Mouse (Mus musculus): ENCODE results near the gene Plxna2. TPM values are rescaled to one million over a fixed set of nuclear protein-coding genes. Genes with fewer than 3 reads are reported as not detected.

The Plxna2 gene
- total and polyA plus RNA-seq, 2 experiments, result 6.7 to 8.6 TPM

DNA sequence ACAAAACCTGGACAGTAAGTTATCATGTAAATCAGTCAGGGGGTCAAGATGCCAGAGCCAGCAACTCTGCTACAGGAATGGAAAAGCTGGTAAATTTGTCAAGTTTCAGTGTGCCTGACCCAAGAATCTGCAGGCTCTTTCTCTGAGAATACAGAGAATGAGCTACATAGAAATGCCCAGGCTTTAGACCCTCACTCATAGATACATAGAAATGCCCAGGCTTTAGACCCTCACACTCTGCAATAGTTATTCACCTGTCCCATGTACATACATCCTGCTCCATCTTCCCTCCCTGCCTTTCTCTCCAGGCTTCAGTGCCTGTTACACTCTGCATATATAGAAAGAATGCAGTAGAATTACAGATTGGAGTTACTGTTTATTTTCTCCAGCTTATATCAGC is 129.2 kb downstream of the Plxna2 start:
- H3K9ac ChIP-seq (ENCODE audit: low read depth, low read length), result no peak overlapping the region
- no peaks in the 10 kb centered on the region for H3K27me3 ChIP-seq (ENCODE audit: control insufficient read depth, insufficient read depth, low read length)
- H3K4me3 ChIP-seq (ENCODE audit: insufficient read depth, low read depth, low read length), result no peak overlapping the region
- peaks cover 4% of the 10 kb centered on the region; the same call in 1 of the 2 replicates for H3K36me3 ChIP-seq (ENCODE audit: control insufficient read depth, insufficient read depth, low read length)
- DNase-seq (ENCODE audit: extremely low read depth, low read depth, low spot score), result no peak
- no peak for TF ChIP-seq CTCF (IDR thresholded peaks at IDR 0.05; ENCODE audit: low read depth, low read length)
- no peak for TF ChIP-seq POLR2A (IDR thresholded peaks at IDR 0.05; ENCODE audit: extremely low read depth, insufficient read depth, low read length)
- no peaks in the 10 kb centered on the region for H3K4me1 ChIP-seq (ENCODE audit: control insufficient read depth, insufficient read depth, low read length)
- H3K79me2 ChIP-seq (ENCODE audit: control insufficient read depth, insufficient read depth, low read length), result no peaks in the 10 kb centered on the region
- H3K27ac ChIP-seq (replicated peaks; ENCODE audit: insufficient read depth, low read depth, low read length), result no peak overlapping the region

DNA sequence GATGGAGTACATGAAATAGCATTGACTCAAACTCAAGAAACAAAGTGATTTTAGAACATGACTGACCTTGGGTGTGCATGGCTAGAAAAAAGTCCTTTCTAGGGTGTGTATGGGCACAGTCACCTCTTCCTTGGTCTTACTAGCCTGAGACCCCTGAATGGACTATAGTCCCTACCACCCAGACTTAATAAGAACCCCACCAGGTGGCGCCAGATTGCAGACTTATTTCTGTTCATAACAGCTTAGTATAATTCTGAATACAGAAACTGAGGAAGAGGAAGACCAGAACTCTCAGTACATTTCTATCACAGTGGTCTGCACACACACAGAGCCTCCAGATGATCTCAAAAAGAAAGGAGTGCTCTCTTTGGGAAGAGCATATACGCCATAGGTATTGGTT is 135.2 kb downstream of the Plxna2 start:
- Histone ChIP-seq H3K27me3 (ENCODE audit: control insufficient read depth, insufficient read depth, low read length) (no peaks in the 10 kb centered on the region), H3K27ac (replicated peaks; ENCODE audit: insufficient read depth, low read depth, low read length) (no peak overlapping the region), H3K9ac (ENCODE audit: low read depth, low read length) (no peak overlapping the region), H3K36me3 (ENCODE audit: control insufficient read depth, insufficient read depth, low read length) (peaks cover 25% of the 10 kb centered on the region), H3K79me2 (ENCODE audit: control insufficient read depth, insufficient read depth, low read length) (no peaks in the 10 kb centered on the region), H3K4me3 (ENCODE audit: insufficient read depth, low read depth, low read length) (no peak overlapping the region), H3K4me1 (ENCODE audit: control insufficient read depth, insufficient read depth, low read length) (no peaks in the 10 kb centered on the region)
- WGBS, result 75% methylated on average over 2 of the region's 2 CpGs
- DNase-seq (ENCODE audit: extremely low read depth, low read depth, low spot score), result no peak
- TF ChIP-seq CTCF (IDR thresholded peaks at IDR 0.05; ENCODE audit: low read depth, low read length) (0 out of 2 replicates have a peak, but pooled peaks have one; percentile 4), POLR2A (IDR thresholded peaks at IDR 0.05; ENCODE audit: extremely low read depth, insufficient read depth, low read length) (no peak)

DNA sequence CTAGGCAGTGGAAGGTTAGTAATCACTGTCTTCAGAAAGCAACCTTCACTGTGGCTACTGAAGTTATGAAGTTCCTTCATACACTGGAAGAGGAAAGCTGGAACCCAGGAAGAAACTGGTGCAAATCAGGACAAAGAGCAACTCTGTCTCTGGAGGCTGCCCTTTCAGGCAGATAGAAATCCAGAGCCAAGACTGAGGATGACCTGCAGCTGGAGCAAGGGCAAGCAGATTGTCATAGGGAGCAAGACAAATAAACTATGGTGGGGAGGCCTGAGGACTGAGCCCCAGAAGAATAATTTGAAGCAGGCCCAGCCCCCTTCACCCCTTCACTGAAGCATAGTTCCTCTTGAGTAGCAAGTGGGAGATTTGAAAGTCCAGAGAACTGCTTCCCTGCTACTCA is 138.0 kb downstream of the Plxna2 start:
- Histone ChIP-seq H3K4me3 (ENCODE audit: insufficient read depth, low read depth, low read length) (no peak overlapping the region), H3K79me2 (ENCODE audit: control insufficient read depth, insufficient read depth, low read length) (no peaks in the 10 kb centered on the region), H3K36me3 (ENCODE audit: control insufficient read depth, insufficient read depth, low read length) (peaks cover 29% of the 10 kb centered on the region), H3K4me1 (ENCODE audit: control insufficient read depth, insufficient read depth, low read length) (no peaks in the 10 kb centered on the region), H3K27ac (replicated peaks; ENCODE audit: insufficient read depth, low read depth, low read length) (no peak overlapping the region), H3K9ac (ENCODE audit: low read depth, low read length) (no peak overlapping the region), H3K27me3 (ENCODE audit: control insufficient read depth, insufficient read depth, low read length) (no peaks in the 10 kb centered on the region)
- no peak for DNase-seq (ENCODE audit: extremely low read depth, low read depth, low spot score)
- TF ChIP-seq CTCF (IDR thresholded peaks at IDR 0.05; ENCODE audit: low read depth, low read length), result no peak
- TF ChIP-seq POLR2A (IDR thresholded peaks at IDR 0.05; ENCODE audit: extremely low read depth, insufficient read depth, low read length), result no peak

DNA sequence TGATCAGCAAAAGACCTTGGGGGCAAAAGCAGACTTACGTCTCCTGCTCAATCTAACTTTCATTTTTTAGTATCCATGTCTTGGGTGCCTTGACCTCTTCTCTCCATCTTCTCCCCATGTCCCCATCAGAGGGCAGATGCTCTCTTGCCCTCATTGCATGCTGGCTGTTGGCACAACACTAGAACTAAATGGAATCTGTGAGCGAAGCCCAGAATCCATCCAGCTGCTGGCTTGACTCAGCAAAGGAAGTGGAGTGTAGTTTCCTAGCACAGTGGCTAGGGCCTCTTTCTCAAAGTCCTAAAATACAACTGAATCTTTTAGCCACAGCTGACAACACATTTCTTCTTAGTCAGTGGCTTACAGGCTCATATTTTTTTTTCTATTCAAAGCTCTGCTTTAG is 138.4 kb downstream of the Plxna2 start:
- Histone ChIP-seq H3K36me3 (ENCODE audit: control insufficient read depth, insufficient read depth, low read length) (peaks cover 27% of the 10 kb centered on the region), H3K4me3 (ENCODE audit: insufficient read depth, low read depth, low read length) (no peak overlapping the region), H3K27ac (replicated peaks; ENCODE audit: insufficient read depth, low read depth, low read length) (no peak overlapping the region), H3K4me1 (ENCODE audit: control insufficient read depth, insufficient read depth, low read length) (no peaks in the 10 kb centered on the region), H3K79me2 (ENCODE audit: control insufficient read depth, insufficient read depth, low read length) (no peaks in the 10 kb centered on the region), H3K27me3 (ENCODE audit: control insufficient read depth, insufficient read depth, low read length) (no peaks in the 10 kb centered on the region), H3K9ac (ENCODE audit: low read depth, low read length) (no peak overlapping the region)
- no peak for DNase-seq (ENCODE audit: extremely low read depth, low read depth, low spot score)
- 88% methylated on average over 2 of the region's 2 CpGs for WGBS
- TF ChIP-seq CTCF (IDR thresholded peaks at IDR 0.05; ENCODE audit: low read depth, low read length) (no peak), POLR2A (IDR thresholded peaks at IDR 0.05; ENCODE audit: extremely low read depth, insufficient read depth, low read length) (no peak)

DNA sequence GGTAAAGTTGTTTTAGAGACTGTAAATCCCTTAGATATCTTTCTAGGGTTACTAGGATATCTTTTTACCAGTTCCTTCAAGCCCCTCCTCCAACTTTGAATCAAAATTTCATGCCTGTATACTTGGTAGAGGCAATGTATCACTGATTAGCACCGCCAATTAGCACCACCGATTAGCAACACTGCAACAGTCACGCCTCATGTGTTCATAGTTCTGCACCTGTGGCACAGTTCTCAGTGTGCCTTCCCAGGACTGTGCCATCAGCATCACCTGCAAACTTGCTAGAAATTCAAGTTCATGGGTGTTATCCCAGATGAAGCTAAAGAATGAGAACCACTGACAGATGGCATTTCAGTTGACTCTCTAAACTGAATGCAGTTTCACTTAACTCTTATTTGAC is 138.8 kb downstream of the Plxna2 start:
- Histone ChIP-seq H3K79me2 (ENCODE audit: control insufficient read depth, insufficient read depth, low read length) (no peaks in the 10 kb centered on the region), H3K4me3 (ENCODE audit: insufficient read depth, low read depth, low read length) (no peak overlapping the region), H3K27me3 (ENCODE audit: control insufficient read depth, insufficient read depth, low read length) (no peaks in the 10 kb centered on the region), H3K27ac (replicated peaks; ENCODE audit: insufficient read depth, low read depth, low read length) (no peak overlapping the region), H3K36me3 (ENCODE audit: control insufficient read depth, insufficient read depth, low read length) (peaks cover 24% of the 10 kb centered on the region), H3K4me1 (ENCODE audit: control insufficient read depth, insufficient read depth, low read length) (no peaks in the 10 kb centered on the region), H3K9ac (ENCODE audit: low read depth, low read length) (no peak overlapping the region)
- no peak for TF ChIP-seq CTCF (IDR thresholded peaks at IDR 0.05; ENCODE audit: low read depth, low read length)
- no peak for TF ChIP-seq POLR2A (IDR thresholded peaks at IDR 0.05; ENCODE audit: extremely low read depth, insufficient read depth, low read length)
- WGBS, result 98% methylated on average over 3 of the region's 3 CpGs
- no peak for DNase-seq (ENCODE audit: extremely low read depth, low read depth, low spot score)

DNA sequence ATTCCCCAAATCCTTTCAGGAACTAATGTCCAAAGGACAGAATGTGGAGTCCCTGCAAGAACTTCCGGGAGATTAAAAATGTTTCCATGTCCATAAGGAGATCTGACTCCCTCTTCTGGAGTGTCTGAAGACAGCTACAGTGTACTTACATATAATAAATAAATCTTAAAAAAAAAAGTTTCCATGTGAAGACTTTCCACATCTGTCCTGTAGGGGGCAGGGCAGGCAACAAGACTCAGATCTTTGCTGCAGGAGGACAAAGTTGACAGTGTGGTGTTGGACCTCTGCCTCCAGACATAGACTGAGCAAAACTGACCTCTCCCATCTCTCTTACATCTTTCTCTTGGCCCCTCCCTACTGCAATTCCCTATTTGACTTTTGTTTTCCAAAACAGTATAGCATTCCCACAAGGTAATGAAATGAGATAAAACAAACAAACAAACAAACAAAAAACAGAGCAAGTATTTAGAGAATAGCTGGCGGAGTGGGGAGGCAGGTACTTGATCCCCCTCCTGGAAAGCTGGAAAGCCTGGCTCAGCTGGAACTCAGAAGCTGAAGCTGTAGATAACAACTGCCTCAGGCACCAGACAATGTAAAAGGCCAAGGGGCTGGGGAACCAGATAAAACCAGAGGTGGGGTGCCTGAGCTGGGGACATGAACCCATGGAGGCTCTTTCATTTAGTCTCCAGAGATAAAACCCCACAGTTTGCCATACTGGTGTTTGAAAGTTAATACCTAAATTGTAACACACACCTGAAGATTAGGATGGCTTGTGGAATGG is 143.6 kb downstream of the Plxna2 start:
- H3K4me1 ChIP-seq (ENCODE audit: control insufficient read depth, insufficient read depth, low read length), result no peaks in the 10 kb centered on the region
- no peak overlapping the region for H3K27ac ChIP-seq (replicated peaks; ENCODE audit: insufficient read depth, low read depth, low read length)
- H3K4me3 ChIP-seq (ENCODE audit: insufficient read depth, low read depth, low read length), result no peak overlapping the region
- no peaks in the 10 kb centered on the region for H3K79me2 ChIP-seq (ENCODE audit: control insufficient read depth, insufficient read depth, low read length)
- peak; percentile 30 for DNase-seq (ENCODE audit: extremely low read depth, low read depth, low spot score)
- H3K36me3 ChIP-seq (ENCODE audit: control insufficient read depth, insufficient read depth, low read length), result peaks cover 27% of the 10 kb centered on the region
- H3K27me3 ChIP-seq (ENCODE audit: control insufficient read depth, insufficient read depth, low read length), result no peaks in the 10 kb centered on the region
- TF ChIP-seq POLR2A (IDR thresholded peaks at IDR 0.05; ENCODE audit: extremely low read depth, insufficient read depth, low read length) (no peak), CTCF (IDR thresholded peaks at IDR 0.05; ENCODE audit: low read depth, low read length) (peak; percentile 44; the same call in 1 of the 2 replicates)
- H3K9ac ChIP-seq (ENCODE audit: low read depth, low read length), result no peak overlapping the region
- 80% methylated on average over 2 of the region's 2 CpGs for WGBS
